Mouse (Mus musculus): ENCODE measurements around the gene Pvr.

Pvr gene

GRCm38 (mm10) chr7:19920506-19921261, at the start of gene Pvr:
Gene Pvr (minus strand): TSS chr7:19921160.
- in situ Hi-C loops (cut with MboI, MseI): no loop called here

- in situ Hi-C loops (cut with MboI, MseI): no loop called here
Measured at GRCm38 (mm10) chr7:19970196-19970595, 49.2 kb upstream of the Pvr start.

DNA sequence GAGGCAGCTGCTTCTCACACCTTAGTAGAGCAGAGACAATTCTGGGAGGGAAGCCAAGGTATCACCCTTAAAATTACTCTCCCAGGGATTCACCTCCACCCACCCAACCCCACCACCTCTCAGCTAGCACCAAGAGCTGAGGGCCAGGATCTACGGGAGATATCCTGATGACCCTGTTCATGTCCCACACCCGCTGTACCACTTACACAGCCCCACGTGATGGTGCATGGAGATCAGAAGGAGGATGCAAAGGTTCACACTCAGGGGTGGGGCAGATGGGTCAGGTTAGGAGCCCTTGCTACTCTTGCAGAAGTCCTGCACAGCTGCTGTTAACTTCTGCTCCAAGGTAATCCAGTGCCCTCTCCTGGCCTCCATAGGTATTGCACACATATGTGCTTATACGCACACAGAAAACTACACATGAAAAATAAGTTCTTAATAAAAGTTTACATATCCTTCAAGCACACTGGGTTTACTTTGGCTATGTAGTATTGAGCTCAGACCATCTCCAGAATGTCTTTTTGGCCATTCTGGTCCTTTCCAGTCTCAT, 48.7 kb upstream of the Pvr start:
- in situ Hi-C loops (cut with MboI, MseI): no loop called here

DNA sequence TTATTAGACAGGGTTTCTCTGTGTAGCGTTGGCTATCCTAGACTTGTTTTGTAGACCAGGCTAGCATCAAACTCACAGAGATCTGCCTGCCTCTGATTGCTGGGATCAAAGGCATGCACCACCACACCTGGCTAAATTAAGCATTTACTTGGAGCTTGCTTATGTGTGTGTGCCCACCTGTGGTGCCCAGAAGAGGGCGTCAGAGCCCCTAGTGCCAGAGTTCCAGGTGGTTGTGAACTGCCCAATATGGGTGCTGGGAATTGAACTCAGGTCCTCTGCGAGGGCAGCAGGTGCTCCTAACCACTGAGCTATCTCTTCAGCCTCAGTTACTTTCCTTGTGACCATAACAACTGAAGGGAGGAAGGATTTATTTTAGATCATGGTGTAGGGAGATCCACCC, 48.1 kb upstream of the Pvr start:
- in situ Hi-C loops (cut with MboI, MseI): no loop called here

DNA sequence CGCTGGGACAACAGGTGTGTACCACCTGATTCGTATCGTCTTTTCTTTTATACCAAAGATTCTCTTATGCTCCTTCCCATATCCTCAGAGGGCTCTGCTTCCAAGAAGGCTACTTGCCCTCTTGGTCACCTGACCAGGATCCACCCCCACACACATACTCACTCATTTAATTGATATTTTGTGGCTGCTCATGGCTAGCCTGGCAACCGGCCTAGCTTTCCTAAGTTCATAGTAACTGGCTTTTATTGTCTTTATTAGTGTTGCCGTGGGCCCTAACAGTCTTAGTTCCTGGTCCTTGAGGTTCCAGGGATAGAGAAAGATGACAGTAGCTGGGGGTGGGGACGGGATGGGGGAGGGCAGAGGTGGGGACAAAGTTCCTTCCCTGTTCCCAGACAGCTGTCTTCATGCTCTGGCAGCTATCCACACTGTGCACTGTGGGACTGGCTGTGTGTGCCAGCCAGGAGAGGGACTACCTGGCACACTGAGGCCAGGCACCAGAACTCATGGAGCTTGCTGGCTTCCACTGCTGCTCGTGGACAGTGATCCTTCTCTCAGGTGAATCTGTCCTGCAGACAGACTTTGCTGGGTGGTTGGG, 44.1 kb upstream of the Pvr start, which contains the start of gene Ceacam20:
TSS of gene Ceacam20 (plus strand) at position 428 of the 595 bp plus-strand sequence.
- in situ Hi-C loops (cut with MboI, MseI): no loop called here

- in situ Hi-C loops (cut with MboI, MseI): no loop called here
Measured at GRCm38 (mm10) chr7:19962423-19962822, 41.5 kb upstream of the Pvr start.

DNA sequence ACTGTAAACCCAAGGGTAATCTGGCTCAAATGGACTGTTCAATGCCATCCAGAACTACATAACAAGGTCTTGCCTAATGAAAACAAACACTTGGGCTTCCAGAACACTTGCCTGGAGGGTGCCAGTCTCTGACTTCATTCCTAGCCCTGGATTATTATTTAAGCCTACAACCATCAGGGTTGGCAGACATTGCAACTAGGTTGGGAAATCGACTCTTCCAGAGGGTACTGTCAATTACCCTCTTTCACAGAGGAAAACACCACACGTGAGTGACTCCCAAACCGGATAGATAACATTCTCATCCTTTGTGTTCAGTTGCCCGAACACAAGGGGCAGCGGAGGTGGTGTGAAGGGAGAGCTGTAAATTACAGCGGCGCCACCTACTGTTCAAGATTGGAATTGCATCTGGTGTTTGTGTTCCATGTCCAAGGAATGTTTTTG, 35.4 kb upstream of the Pvr start:
- in situ Hi-C loops (cut with MboI, MseI): loop anchor here (5.0 kb wide), 1 partner anchor 44 kb away; no protein-coding TSS in a partner anchor

- in situ Hi-C loops (cut with MboI, MseI): loop anchor here (5.0 kb wide), 1 partner anchor 44 kb away; no protein-coding TSS in a partner anchor
Measured at GRCm38 (mm10) chr7:19955861-19956260, 34.9 kb upstream of the Pvr start.

DNA sequence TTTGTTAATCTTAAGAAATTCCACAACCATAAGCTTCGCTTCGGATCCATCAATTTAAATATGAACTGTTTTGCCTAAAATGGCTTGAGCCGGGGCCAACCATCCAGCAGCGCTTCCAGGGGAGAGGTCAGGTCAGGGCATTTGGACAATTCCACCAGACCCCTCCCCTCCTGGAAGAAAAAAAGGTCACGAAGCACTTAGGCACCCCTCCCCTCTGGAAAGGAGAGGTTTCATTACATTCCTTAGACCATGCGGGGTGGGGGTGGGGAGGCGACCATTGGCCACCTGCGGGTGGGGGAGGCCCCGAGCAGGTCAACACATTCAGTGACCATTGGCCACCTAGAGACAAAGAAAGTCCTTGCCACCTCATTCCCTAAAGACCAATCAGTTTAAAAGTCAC, 32.1 kb upstream of the Pvr start:
- in situ Hi-C loops (cut with MboI, MseI): no loop called here

GRCm38 (mm10) chr7:19952320-19952986, 31.5 kb upstream of the Pvr start:
- in situ Hi-C loops (cut with MboI, MseI): no loop called here

DNA sequence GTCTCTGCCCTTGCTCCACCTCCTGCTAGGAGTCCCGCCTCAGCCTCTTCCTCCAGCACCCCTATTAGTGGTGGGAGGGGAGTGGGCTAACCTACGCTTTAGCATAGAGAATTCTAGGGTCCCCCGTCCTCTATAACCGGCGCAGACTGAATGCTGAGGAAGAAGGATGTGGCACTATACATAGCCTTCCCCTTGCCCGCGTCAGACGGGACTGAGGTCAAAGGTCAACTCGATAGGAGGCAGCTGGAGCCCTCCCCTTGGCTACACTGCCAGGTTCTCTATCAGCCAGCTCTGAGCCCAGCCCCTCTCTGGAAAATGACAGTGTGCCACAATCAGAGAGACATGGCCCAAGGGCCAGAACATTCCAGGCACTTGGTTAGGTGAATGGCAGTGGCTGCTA, 29.6 kb upstream of the Pvr start, which contains the start of gene Igsf23:
TSS of gene Igsf23 (minus strand) at position 168 of the 400 bp plus-strand sequence.
- in situ Hi-C loops (cut with MboI, MseI): no loop called here

- in situ Hi-C loops (cut with MboI, MseI): loop anchor here (25.0 kb wide), 1 partner anchor 938 kb away; the partner anchor contains the start of genes Foxa3, Irf2bp1 and Sympk
Measured at GRCm38 (mm10) chr7:19949996-19950395, 29.0 kb upstream of the Pvr start.

GRCm38 (mm10) chr7:19948956-19949355, 28.0 kb upstream of the Pvr start:
- in situ Hi-C loops (cut with MboI, MseI): loop anchor here (25.0 kb wide), 1 partner anchor 937 kb away; the partner anchor contains the start of genes Foxa3, Irf2bp1 and Sympk

DNA sequence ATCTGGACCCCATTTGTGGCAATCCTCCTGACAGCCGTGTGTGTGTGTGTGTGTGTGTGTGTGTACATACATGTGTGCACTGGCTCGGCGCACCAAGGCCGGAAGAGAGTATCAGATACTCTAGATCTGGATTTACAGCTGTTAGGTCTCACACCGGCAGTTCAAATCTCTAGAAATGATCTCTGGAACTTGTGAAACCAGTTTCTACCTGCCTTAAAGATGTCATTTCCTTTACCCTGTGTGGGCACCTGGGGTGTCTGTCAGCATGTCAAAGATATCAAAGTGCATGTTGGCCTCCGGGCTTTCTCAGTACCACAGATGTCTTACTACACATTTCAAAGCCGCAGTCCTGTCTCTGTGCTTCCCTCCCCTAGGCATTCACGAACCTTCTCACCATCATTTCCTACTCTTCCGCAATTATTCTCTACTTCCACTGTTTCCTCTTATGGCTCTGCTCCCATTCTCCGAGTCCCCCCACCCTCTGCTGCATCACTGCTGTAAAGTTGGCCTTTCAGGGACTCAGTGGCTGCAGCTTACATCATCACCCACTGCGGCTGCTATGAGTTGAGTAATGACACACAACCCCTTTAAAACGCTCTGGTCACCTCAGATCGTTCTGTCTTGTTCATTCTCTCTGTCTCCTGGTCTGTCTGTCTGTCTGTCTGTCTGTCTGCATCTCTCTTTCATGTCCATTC, 25.0 kb upstream of the Pvr start:
- in situ Hi-C loops (cut with MboI, MseI): loop anchor here (25.0 kb wide), 1 partner anchor 934 kb away; the partner anchor contains the start of genes Foxa3, Irf2bp1 and Sympk

DNA sequence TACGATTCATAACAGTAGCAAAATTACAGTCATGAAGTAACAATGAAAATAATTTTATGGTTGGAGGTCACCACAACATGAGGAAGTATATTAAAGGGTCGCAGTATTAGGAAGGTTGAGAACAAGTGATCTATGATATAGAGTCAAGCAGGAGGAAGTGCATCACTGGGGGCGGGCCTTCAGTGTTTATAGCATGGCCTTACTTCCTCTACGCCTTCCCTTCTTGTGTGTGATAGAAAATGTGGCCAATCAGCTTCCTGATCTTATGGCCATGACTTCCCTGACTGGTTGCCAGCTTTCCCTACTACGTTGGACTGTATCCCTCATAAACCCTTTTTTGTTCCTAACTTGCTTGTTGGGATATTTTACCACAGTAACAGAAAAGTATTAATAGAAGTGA, 24.2 kb upstream of the Pvr start:
- in situ Hi-C loops (cut with MboI, MseI): loop anchor here (25.0 kb wide), 1 partner anchor 933 kb away; the partner anchor contains the start of genes Foxa3, Irf2bp1 and Sympk

GRCm38 (mm10) chr7:19944709-19945108, 23.7 kb upstream of the Pvr start:
- in situ Hi-C loops (cut with MboI, MseI): loop anchor here (25.0 kb wide), 1 partner anchor 932 kb away; the partner anchor contains the start of genes Foxa3, Irf2bp1 and Sympk

DNA sequence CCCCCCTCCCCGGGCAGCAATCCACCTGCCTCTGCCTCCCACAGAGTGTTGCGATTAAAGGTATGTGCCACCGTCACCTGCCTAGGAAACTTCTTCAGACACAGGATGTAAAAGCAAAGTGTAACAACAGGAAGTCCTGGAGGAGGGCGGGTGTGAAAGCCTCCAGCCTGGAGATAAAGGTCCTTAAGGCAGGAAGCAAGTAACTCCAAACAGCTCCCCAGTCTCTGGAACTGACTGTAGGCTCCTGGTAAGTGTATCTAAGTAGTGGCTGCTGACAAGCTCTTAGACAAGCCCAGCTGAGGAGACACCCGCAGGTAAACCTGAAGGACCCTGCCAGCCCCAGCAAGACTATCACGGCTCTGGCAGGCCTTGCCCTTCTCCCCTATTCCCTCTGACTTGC, 19.3 kb upstream of the Pvr start:
- in situ Hi-C loops (cut with MboI, MseI): loop anchor here (25.0 kb wide), 1 partner anchor 928 kb away; the partner anchor contains the start of genes Foxa3, Irf2bp1 and Sympk

DNA sequence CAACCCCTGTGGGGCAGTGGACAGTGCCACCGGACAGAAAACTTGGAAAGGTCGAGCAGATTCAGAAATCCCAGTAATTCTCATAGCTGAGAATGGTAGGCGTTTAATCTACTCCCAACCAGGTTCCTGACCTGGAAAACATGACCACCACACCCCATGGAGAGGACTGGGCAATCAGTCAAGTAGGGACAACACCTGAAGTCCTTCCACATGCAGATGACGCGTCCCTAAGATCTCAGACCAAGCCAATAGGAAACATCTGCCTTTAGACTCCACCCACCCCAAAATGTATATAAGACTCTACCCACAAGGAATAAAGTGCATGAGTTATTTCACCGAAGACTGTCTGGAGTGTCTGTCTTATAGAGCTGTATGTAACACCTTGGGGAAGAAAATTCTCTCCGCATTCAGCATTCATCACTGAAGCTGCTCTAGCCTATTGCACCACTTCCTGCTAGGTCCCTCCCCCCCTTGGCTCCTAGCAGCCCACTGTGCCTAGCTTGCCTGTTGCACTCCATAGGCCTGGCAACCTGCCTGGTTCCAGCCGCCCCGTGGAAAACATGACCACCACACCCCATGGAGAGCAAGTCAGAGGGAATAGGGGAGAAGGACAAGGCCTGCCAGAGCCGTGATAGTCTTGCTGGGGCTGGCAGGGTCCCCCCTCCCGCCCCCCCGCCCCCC, 18.7 kb upstream of the Pvr start:
- in situ Hi-C loops (cut with MboI, MseI): loop anchor here (25.0 kb wide), 1 partner anchor 927 kb away; the partner anchor contains the start of genes Foxa3, Irf2bp1 and Sympk

DNA sequence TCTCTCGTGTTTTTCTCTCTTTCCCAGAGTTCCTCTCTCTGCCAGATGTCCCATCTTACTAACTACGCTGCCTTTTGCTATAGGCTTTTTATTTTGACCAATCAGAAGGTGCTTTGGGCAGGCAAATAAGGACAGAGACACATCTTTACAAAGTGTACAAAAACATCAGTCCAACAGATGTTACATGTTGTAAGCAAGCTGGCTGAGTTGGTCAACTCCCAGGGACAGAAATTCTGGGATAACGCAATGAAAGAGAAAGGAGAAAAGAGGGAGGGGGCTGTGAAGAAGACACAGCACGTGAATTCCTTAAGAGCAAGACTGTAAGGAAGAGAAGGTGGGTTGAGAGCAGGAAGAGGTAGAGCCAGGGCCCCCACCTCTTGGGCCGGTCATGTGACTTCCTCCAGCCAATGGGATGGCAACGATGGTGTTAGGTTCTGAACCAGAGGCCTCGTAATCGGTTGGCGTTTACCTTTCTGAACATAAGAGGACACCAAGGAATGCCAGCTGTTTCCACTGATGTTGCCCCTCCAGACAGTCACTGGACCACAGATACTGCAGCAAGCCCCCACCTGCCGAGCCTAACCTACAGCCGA, 16.4 kb upstream of the Pvr start:
- in situ Hi-C loops (cut with MboI, MseI): loop anchor here (25.0 kb wide), 1 partner anchor 925 kb away; the partner anchor contains the start of genes Foxa3, Irf2bp1 and Sympk

GRCm38 (mm10) chr7:19935961-19936360, 15.0 kb upstream of the Pvr start:
- in situ Hi-C loops (cut with MboI, MseI): loop anchor here (25.0 kb wide), 1 partner anchor 924 kb away; the partner anchor contains the start of genes Foxa3, Irf2bp1 and Sympk

Data from T-helper 1 cell (primary cell).